Mouse (Mus musculus) gastrocnemius, adult 8-10 months (tissue): ENCODE data around the gene Gmeb2. TPM values are rescaled to one million over a fixed set of nuclear protein-coding genes. Genes with fewer than 3 reads are reported as not detected.
A peak's percentile ranks its signal among the peaks of the same experiment; 100 is the strongest.

Experiments used
- DNase-seq, 2 experiments: peaks; one replicate each; pipeline ENCODE4 v3.0.0; 2022; ENCODE audit warnings: low spot score in 2 of 2
- total RNA-seq, 4 experiments: library from RNA; stranded (reverse); gene quantifications; 2 replicates each; pipeline ENCODE4 v1.2.4; 2022

Gmeb2 gene
- total RNA-seq, 4 experiments from 2014 or later, result 6.8 to 9.8 (median 7.9) TPM

DNA sequence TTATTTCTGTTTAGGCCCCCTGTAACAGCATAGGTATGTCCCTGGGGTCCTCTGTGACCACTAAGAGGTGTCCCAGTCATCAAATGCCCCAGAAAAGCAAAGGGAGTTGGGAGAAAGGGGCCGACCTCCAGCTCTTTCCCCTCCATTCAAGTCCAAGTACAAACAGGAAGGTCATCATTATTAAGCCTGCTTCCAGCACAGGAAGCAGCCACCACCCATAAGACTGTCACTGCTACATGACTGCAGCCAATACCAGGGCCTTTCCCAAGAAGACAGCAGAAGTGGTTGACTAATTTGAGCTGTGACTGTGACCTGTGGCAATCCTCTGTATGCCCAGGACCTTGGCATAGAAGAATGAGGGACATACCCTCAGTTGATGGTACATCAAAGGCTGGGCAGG is 59.5 kb downstream of the Gmeb2 start:
- no peak for DNase-seq

GRCm38 (mm10) chr2:181227122-181227521 is 60.7 kb downstream of the Gmeb2 start:
- no peak for DNase-seq

DNA sequence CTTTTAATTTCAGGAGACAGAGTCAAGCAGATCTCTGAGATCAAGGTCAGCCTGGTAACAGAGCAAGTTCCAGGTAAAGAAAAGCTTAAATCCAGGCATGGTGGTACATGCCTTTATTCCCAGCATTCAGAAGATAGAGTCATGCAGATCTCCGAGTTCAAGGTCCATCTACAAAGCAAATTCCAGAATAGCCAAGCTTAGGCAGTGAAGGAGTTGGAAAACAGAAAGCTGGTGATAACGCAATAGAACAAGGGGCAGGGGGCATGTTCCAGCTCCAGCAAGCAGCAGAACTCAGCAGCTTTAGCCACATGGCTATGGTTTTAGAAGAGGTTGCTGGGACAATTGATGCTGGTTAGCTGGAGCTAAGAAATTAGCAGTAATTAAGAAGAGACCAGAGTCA is 62.8 kb downstream of the Gmeb2 start:
- no peak for DNase-seq

- no peak for DNase-seq
Measured at GRCm38 (mm10) chr2:181220361-181220760, 67.5 kb downstream of the Gmeb2 start.

GRCm38 (mm10) chr2:181219538-181220216 is 68.2 kb downstream of the Gmeb2 start, which contains the start of gene Fndc11:
Gene Fndc11, plus strand, starts transcription at chr2:181220013.
- DNase-seq, result peak in 1 of 2 experiments; percentile 53

- no peak for DNase-seq
Measured at GRCm38 (mm10) chr2:181218881-181219485, 68.9 kb downstream of the Gmeb2 start.

GRCm38 (mm10) chr2:181216037-181216436 is 71.8 kb downstream of the Gmeb2 start:
- no peak for DNase-seq

DNA sequence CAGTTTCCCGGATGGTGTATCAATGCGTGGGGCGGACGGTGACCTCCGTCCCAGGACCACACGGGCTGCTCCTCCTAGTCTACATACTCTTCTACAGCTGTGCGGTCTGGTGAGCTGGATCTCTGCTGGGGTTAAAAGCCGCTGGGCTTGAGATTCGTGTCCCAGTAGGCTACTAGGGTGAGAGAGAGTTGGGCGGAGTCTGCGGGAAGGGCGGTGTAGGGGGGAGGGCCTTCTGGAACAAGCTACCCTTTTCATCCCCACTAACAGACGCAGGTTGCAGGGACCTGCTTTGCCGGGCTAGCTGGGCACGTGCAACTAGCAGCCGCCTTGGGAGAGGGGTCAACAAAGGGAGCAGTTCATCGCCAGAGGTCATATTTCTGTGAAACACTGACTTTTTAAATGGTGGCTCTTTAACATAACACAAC is 74.8 kb downstream of the Gmeb2 start, which contains the start of gene Srms:
Gene Srms (minus strand): TSS at position 165 of the 425 bp plus-strand sequence.
- DNase-seq, result no peak

DNA sequence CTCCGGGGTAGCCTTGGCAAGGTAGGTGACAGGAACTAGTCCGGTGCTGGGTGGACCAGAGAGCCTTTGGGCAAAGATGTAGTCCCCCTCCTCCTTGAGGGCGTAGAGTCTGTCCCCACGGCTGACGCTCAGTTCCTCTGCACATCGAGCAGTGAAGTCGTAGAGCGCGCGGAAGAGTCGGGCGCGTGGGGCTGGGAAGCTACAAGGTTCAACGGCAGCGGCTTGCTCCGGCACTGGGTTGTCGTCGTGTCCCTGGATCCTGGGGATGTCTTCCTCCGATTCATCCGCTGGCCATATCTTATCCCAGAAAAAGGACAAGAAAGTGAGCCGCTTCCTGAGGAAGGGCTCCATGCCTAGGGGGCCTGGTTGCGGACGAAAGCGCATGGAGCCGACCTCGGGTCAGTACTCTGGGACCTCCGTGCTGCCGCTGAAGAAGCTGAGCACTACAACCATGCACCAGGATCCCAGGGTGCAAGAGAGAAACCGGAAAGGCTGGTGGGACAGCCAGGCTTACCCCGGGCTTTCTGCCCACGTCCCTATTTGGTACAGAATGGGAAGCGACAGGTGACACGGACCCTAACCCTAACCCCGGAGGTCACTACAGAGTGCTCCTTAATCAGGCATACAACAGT is 75.3 kb downstream of the Gmeb2 start:
- DNase-seq, result no peak

GRCm38 (mm10) chr2:181206118-181206517 is 81.7 kb downstream of the Gmeb2 start:
- no peak for DNase-seq

DNA sequence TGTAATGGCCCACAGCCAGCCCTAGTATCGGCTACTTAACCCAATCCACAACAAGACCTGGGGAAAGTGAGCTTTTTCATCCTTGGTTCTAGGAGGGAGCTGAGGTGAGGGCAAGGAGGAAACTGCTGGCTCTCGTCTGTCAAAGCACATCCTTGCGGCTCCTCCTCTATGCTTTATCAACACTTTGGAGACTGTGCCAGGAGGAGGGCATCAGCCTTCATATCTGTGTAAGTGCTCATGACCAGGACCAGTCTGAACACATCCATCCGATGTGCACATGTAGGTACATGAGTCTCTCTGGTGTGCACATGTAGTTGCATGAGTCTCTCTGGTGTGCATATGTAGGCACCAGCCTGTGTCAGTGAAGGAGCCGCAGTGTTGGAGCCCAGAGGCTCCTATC is 82.2 kb downstream of the Gmeb2 start:
- DNase-seq, result no peak

DNA sequence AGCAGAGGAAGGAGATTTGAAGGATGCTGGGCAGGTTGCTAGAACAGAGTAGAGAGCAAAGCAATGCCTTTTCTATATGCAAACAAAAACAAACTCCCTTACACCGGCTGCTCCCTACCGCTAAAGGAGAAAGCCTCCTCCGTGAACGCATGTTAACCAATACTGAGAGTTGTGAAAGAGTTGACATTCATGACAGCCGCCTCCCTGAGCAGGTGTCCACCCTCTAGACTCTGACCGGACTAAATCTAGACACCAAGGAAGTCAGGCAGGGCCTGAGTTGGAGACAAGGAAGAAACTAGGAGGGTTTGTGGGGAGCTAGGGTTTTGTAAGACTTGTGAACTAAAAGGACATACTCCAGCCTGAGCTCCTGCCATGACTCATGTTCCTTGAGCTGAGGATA is 84.9 kb downstream of the Gmeb2 start:
- DNase-seq, result no peak

DNA sequence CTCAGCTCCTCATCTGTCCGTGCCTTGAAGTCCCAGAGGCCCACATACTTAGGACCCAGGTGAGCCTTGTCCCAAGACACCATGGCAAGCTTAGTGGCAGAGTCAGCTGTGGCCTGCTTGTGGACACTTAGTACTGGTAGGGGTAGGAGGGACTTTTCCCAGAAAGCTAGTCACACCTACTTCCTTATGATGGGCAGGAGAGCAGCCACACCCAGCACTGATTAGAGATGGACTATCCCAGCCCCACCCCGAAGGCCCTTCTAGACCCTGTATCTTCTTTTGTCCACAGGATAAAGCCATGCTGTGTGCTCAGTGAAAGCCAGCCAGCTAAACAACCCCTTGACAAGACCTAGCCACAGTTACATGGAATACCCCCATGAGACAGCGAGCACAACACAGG is 85.4 kb downstream of the Gmeb2 start, which contains the start of gene Ptk6:
Gene Ptk6 (minus strand): TSS at position 368 of the 400 bp plus-strand sequence.
- DNase-seq, result no peak

DNA sequence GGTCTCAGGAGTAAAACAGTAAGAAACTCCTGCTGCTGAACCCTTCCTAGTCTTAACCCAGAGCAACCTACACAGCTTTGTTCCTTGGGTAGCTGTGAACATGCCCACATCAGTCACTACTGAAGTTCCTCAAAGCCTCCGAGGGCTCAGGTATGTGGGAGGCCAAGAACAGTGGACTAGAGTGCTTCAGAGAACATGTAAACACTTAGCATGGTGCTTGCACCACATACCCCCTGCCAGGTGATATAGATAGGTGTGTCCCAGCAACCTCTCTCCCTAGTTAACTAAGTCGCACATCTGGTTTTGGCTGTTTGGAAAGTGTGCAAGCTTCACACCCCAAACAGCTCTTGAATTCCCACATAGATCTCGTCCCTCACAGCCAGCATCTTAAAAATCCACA is 86.2 kb downstream of the Gmeb2 start:
- DNase-seq, result no peak

Other genes starting within 250 kb of the Gmeb2 start
- gene Chrna4, start 244.5 kb downstream of the Gmeb2 start, total RNA-seq, result under 1 TPM in 2 of 4 experiments, not detected in 2; 0.09 to 0.15 TPM
- gene Kcnq2, start 152.7 kb downstream of the Gmeb2 start, total RNA-seq, result under 1 TPM in 2 of 4 experiments, not detected in 2; 0.15 to 0.19 TPM
- gene Eef1a2, start 131.0 kb downstream of the Gmeb2 start, total RNA-seq, result 1,000 to 10,000 TPM; 1,913 to 2,067 (median 2,007) TPM
- 10 to 100 TPM; 38.4 to 43.8 (median 40.1) TPM for gene Ppdpf, start 100.8 kb downstream of the Gmeb2 start, total RNA-seq
- not detected for gene Ptk6, start 85.2 kb downstream of the Gmeb2 start, total RNA-seq
- gene Srms, start 74.8 kb downstream of the Gmeb2 start, total RNA-seq, result under 1 TPM in 2 of 4 experiments, not detected in 2; 0.22 to 0.24 TPM
- gene Fndc11, start 68.0 kb downstream of the Gmeb2 start, total RNA-seq, result not detected
- gene Helz2, start 46.0 kb downstream of the Gmeb2 start, total RNA-seq, result 1 to 10 TPM; 1.4 to 1.8 (median 1.6) TPM
- not detected for gene Stmn3, start 26.5 kb upstream of the Gmeb2 start, total RNA-seq
- gene Rtel1, start 31.7 kb upstream of the Gmeb2 start, total RNA-seq, result 10 to 100 TPM in 1 of 4 experiments, 1 to 10 TPM in 3; 8.4 to 12.9 (median 9.0) TPM
- gene Zgpat, start 76.9 kb upstream of the Gmeb2 start, total RNA-seq, result 10 to 100 TPM in 2 of 4 experiments, 1 to 10 TPM in 2; 9.3 to 11.2 (median 10.3) TPM
- 10 to 100 TPM; 20.9 to 25.1 (median 23.8) TPM for gene Arfrp1, start 77.4 kb upstream of the Gmeb2 start, total RNA-seq
- gene Lime1, start 92.0 kb upstream of the Gmeb2 start, total RNA-seq, result 1 to 10 TPM; 2.2 to 4.0 (median 3.0) TPM
- gene Zbtb46, start 171.4 kb upstream of the Gmeb2 start, total RNA-seq, result 1 to 10 TPM; 3.3 to 5.3 (median 4.1) TPM
- gene Abhd16b, start 205.2 kb upstream of the Gmeb2 start, total RNA-seq, result not detected
- gene Tpd52l2, start 209.1 kb upstream of the Gmeb2 start, total RNA-seq, result 10 to 100 TPM; 43.7 to 49.1 (median 45.8) TPM
- 10 to 100 TPM; 43.4 to 50.3 (median 44.1) TPM for gene Dnajc5, start 232.4 kb upstream of the Gmeb2 start, total RNA-seq